Mouse (Mus musculus): ENCODE data around the gene Syt13. TPM values are rescaled to one million over a fixed set of nuclear protein-coding genes. Genes with fewer than 3 reads are reported as not detected.
A peak's percentile ranks its signal among the peaks of the same experiment; 100 is the strongest.

Gene Syt13
- polyA plus RNA-seq, 1 experiment from 2014 or later, result 6.2 TPM

DNA sequence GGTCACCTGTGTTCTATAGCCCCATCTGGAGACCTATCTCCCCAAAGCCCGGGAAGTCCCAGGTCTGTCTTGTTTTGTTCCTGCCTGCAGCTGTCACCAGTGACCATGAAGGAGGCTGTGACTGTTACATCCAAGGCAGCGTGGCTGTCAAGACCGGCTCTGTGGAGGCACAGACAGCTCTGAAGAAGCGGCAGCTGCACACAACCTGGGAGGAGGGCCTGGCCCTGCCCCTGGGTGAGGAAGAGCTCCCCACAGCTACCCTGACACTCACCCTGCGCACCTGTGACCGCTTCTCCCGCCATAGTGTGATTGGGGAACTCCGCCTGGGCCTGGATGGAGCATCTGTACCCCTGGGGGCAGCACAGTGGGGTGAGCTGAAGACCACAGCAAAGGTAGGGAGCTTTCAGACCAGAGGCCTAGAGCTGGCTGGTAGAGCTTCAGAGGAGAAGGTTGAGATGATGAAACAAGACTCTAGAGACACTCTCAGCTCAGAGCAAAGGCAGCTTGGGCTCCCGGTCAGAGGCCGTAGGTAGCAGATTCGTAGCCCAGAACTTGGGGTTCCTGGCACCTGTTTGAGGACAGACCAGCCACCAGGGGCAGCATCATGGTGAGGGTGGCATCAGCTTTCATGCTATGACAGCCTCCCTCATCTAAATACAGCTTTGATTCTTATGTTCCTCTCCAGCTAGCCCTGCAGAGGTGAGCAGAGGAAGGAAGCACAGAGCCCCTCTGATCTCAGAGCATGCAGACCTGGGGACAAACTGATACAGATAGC lies 31.1 kb downstream of the Syt13 start:
- Histone ChIP-seq H3K36me3 (no peaks in the 10 kb centered on the region), H3K4me2 (replicated peaks) (no peak overlapping the region), H3K27ac (replicated peaks) (no peak overlapping the region), H3K9me3 (replicated peaks) (no peaks in the 10 kb centered on the region), H3K27me3 (no peaks in the 10 kb centered on the region), H3K4me3 (replicated peaks) (no peak overlapping the region), H3K4me1 (peaks cover 21% of the 10 kb centered on the region), H3K9ac (no peak overlapping the region)
- 84% methylated on average over 11 of the region's 11 CpGs for WGBS
- ATAC-seq (ENCODE audit: insufficient number of reproducible peaks, low FRiP score, low TSS enrichment, low read depth), result no peak

DNA sequence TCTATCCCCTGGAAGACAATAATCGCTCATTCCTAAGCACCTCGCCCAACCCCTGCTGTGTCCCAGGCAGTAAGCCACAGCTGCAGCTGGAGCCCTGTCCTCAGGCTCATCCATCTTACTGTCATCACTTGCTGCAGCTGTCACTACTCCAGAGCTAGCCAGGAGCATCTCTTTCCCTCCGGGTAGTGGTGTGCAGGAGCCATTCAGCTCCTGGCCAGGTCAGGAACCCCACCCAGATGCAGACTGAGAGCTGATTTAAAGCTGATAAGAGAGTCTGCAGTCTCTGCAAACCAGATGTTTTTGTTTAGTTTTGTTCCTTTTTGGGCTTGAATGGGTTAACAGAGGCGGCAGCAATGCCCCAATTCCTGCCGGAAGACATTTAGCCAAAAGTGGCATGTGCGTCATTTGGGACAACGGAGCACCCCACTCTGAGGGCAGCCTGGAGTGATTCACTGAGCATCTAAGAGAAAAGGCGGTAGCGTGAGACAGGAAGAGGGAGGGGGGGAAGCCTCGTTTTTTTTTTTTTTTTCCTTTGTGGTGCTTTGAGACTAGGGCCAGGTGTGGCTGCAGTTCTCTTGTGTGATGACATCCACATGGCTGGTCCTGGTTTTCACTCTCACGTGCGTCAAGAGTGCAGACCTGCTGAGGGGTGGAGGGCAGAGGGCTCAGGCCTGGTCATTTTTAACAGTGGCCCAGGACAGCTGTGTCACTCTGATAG lies 33.2 kb downstream of the Syt13 start:
- Histone ChIP-seq H3K27ac (replicated peaks) (no peak overlapping the region), H3K36me3 (no peaks in the 10 kb centered on the region), H3K4me2 (replicated peaks) (0 out of 2 replicates have a peak overlapping the region, but pooled peaks have one; percentile 12), H3K9me3 (replicated peaks) (no peaks in the 10 kb centered on the region), H3K4me1 (peaks cover 21% of the 10 kb centered on the region), H3K4me3 (replicated peaks) (no peak overlapping the region), H3K9ac (no peak overlapping the region), H3K27me3 (no peaks in the 10 kb centered on the region)
- 6% methylated on average over 12 of the region's 12 CpGs for WGBS
- ATAC-seq (ENCODE audit: insufficient number of reproducible peaks, low FRiP score, low TSS enrichment, low read depth), result peak; percentile 82

GRCm38 (mm10) chr2:92948699-92949300 lies 33.9 kb downstream of the Syt13 start:
- no peak for ATAC-seq (ENCODE audit: insufficient number of reproducible peaks, low FRiP score, low TSS enrichment, low read depth)

GRCm38 (mm10) chr2:92949518-92949917 lies 34.6 kb downstream of the Syt13 start:
- Histone ChIP-seq H3K4me2 (replicated peaks) (no peak overlapping the region), H3K36me3 (no peaks in the 10 kb centered on the region), H3K4me3 (replicated peaks) (no peak overlapping the region), H3K9me3 (replicated peaks) (no peaks in the 10 kb centered on the region), H3K27ac (replicated peaks) (no peak overlapping the region), H3K27me3 (no peaks in the 10 kb centered on the region), H3K4me1 (peaks cover 21% of the 10 kb centered on the region), H3K9ac (no peak overlapping the region)
- 24% methylated on average over 1 of the region's 1 CpGs for WGBS
- no peak for ATAC-seq (ENCODE audit: insufficient number of reproducible peaks, low FRiP score, low TSS enrichment, low read depth)

More at GRCm38 (mm10) chr2:92948699-92949300, 33.9 kb downstream of the Syt13 start:
- H3K9me3 ChIP-seq (replicated peaks), result no peaks in the 10 kb centered on the region
- no peak overlapping the region for H3K9ac ChIP-seq
- no peak overlapping the region for H3K4me3 ChIP-seq (replicated peaks)
- peaks cover 21% of the 10 kb centered on the region for H3K4me1 ChIP-seq
- WGBS, result 47% methylated on average over 7 of the region's 7 CpGs
- H3K27ac ChIP-seq (replicated peaks), result 0 out of 2 replicates have a peak overlapping the region, but pooled peaks have one; percentile 22
- H3K36me3 ChIP-seq, result no peaks in the 10 kb centered on the region
- H3K27me3 ChIP-seq, result no peaks in the 10 kb centered on the region
- no peak overlapping the region for H3K4me2 ChIP-seq (replicated peaks)

GRCm38 (mm10) chr2:92953450-92953849 lies 38.6 kb downstream of the Syt13 start:
- H3K4me1 ChIP-seq, result peaks cover 5% of the 10 kb centered on the region
- no peak for ATAC-seq (ENCODE audit: insufficient number of reproducible peaks, low FRiP score, low TSS enrichment, low read depth)
- no peaks in the 10 kb centered on the region for H3K9me3 ChIP-seq (replicated peaks)
- no peak overlapping the region for H3K4me2 ChIP-seq (replicated peaks)
- H3K27me3 ChIP-seq, result no peaks in the 10 kb centered on the region
- 0 out of 2 replicates have a peak overlapping the region, but pooled peaks have one; percentile 6 for H3K9ac ChIP-seq
- H3K27ac ChIP-seq (replicated peaks), result no peak overlapping the region
- no peaks in the 10 kb centered on the region for H3K36me3 ChIP-seq
- WGBS, result 88% methylated on average over 17 of the region's 17 CpGs
- H3K4me3 ChIP-seq (replicated peaks), result no peak overlapping the region

DNA sequence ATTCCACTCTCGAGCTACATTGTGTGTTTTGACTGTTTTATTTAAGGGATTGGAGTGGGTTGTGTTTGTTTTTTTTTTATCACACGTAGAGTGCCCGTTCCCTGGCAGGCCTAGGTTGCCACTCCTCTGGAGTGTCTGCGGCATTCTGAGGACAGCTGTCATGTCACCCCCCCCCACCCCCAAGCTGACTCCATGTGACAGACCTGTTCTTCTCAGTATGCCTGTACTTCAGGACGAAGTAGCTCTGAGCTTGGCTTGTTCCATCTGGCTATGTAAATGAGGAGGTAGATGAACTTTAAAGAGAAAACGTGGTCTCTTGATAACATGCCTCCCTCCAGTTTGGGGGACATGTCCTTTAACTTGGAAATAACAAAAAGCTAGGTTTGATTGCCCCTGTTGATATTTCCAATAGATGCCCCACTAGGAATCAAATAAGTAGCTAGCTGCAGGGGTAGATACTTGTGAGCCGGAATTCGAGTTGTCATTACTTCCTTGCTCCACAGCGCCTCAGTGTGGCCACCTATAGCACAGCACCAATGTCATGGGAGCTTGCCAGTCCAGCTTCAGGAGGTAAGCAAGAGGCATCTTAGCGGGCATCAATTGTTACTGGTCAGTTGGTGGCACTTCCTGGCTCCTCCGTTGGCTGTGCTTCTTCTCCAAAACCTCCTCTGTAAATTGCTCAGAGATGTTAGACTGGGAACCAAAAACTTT lies 39.7 kb downstream of the Syt13 start:
- no peak for ATAC-seq (ENCODE audit: insufficient number of reproducible peaks, low FRiP score, low TSS enrichment, low read depth)
- no peak overlapping the region for H3K27ac ChIP-seq (replicated peaks)
- no peaks in the 10 kb centered on the region for H3K9me3 ChIP-seq (replicated peaks)
- H3K27me3 ChIP-seq, result no peaks in the 10 kb centered on the region
- H3K4me3 ChIP-seq (replicated peaks), result no peak overlapping the region
- no peaks in the 10 kb centered on the region for H3K4me1 ChIP-seq
- 43% methylated on average over 11 of the region's 11 CpGs for WGBS
- no peak overlapping the region for H3K4me2 ChIP-seq (replicated peaks)
- H3K36me3 ChIP-seq, result no peaks in the 10 kb centered on the region
- H3K9ac ChIP-seq, result no peak overlapping the region

DNA sequence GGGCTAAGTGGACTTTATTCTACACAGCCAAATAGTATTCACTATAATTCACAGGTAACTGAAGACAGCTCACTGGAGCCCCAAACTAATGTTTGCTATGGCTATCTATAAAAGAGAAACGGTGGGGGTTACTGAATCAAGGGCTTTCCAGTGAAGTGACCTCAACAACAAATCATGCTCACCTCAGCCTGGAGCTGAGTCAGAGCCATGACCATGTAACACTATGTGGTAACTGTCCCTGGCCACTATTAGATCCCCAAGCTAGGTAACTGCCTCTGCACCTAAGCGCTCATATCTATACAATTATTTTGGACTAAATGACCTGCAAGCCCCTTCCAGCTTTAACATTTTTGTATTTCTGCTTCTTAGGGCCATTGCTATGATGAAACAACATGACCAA lies 42.0 kb downstream of the Syt13 start:
- Histone ChIP-seq H3K27me3 (no peaks in the 10 kb centered on the region), H3K4me2 (replicated peaks) (no peak overlapping the region), H3K9me3 (replicated peaks) (no peaks in the 10 kb centered on the region), H3K27ac (replicated peaks) (no peak overlapping the region), H3K9ac (no peak overlapping the region), H3K4me3 (replicated peaks) (no peak overlapping the region), H3K4me1 (no peaks in the 10 kb centered on the region), H3K36me3 (no peaks in the 10 kb centered on the region)
- WGBS, result 88% methylated on average over 2 of the region's 2 CpGs
- ATAC-seq (ENCODE audit: insufficient number of reproducible peaks, low FRiP score, low TSS enrichment, low read depth), result no peak

- ATAC-seq (ENCODE audit: insufficient number of reproducible peaks, low FRiP score, low TSS enrichment, low read depth), result no peak
Measured at GRCm38 (mm10) chr2:92958640-92959039, 43.7 kb downstream of the Syt13 start.

DNA sequence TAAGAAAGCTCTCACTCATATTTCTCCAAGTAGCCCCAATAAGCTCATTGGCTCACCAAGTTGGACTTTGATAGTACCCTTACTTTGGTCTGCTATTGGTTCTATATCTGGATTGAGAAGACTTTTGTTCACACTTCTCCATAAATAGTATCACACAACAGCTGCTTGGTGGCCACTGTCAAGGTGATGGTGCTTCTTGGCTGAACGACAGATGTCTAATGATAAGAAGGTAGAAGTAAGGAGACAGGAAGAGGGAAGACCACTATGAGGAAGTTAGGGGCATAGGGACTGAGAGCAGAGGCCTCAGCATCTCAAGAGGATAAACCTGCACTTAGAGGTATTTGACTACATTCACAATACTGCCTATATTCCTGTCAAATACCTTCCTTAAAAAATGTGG lies 49.4 kb downstream of the Syt13 start:
- Histone ChIP-seq H3K9me3 (replicated peaks) (no peaks in the 10 kb centered on the region; the same call in 1 of the 2 replicates), H3K9ac (no peak overlapping the region), H3K36me3 (0 out of 2 replicates have a peak, but pooled peaks cover 3% of the 10 kb centered on the region), H3K4me3 (replicated peaks) (no peak overlapping the region), H3K27ac (replicated peaks) (no peak overlapping the region), H3K4me2 (replicated peaks) (no peak overlapping the region), H3K27me3 (no peaks in the 10 kb centered on the region), H3K4me1 (peaks cover 17% of the 10 kb centered on the region)
- no peak for ATAC-seq (ENCODE audit: insufficient number of reproducible peaks, low FRiP score, low TSS enrichment, low read depth)
- 92% methylated on average over 1 of the region's 1 CpGs for WGBS

More at GRCm38 (mm10) chr2:92958640-92959039, 43.7 kb downstream of the Syt13 start:
- no peaks in the 10 kb centered on the region for H3K27me3 ChIP-seq
- no peak overlapping the region for H3K4me3 ChIP-seq (replicated peaks)
- peak overlapping the region; percentile 44; the same call in 1 of the 2 replicates for H3K27ac ChIP-seq (replicated peaks)
- H3K9me3 ChIP-seq (replicated peaks), result no peaks in the 10 kb centered on the region
- WGBS, result 27% methylated on average over 4 of the region's 4 CpGs
- no peak overlapping the region for H3K9ac ChIP-seq
- H3K4me2 ChIP-seq (replicated peaks), result no peak overlapping the region
- no peaks in the 10 kb centered on the region for H3K36me3 ChIP-seq
- H3K4me1 ChIP-seq, result no peaks in the 10 kb centered on the region

DNA sequence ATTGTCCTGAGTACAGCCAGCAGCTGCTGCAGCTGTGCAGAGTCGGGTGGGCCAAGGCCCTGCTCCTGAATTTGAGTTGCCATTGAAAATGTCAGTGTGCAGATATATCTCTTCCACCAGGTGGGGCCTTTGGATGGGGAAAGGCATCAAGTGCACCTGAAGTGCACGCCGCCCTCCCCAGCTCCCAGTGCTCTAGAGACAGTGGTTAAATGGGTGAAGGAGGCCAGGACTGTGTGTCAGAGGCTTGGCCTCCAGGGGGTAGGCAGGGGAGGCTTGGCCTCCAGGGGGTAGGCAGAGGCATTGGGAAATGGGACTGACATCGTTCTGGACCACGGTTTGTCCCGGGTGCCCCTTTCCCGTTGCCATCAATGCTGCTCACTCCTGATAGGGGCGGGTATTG lies 51.4 kb downstream of the Syt13 start:
- no peaks in the 10 kb centered on the region for H3K27me3 ChIP-seq
- no peak overlapping the region for H3K27ac ChIP-seq (replicated peaks)
- 0 out of 2 replicates have a peak, but pooled peaks have one; percentile 27 for ATAC-seq (ENCODE audit: insufficient number of reproducible peaks, low FRiP score, low TSS enrichment, low read depth)
- no peak overlapping the region for H3K9ac ChIP-seq
- no peak overlapping the region for H3K4me3 ChIP-seq (replicated peaks)
- WGBS, result 54% methylated on average over 8 of the region's 8 CpGs
- peaks cover 17% of the 10 kb centered on the region for H3K4me1 ChIP-seq
- no peak overlapping the region for H3K4me2 ChIP-seq (replicated peaks)
- no peaks in the 10 kb centered on the region; the same call in 1 of the 2 replicates for H3K9me3 ChIP-seq (replicated peaks)
- H3K36me3 ChIP-seq, result peaks cover 13% of the 10 kb centered on the region

Measured in embryonic facial prominence, embryonic 15.5 days (tissue).